Mouse (Mus musculus) myocyte (in vitro differentiated cells): ENCODE results near the gene Ptprm.

ENCODE experiments used
- CEBPB ChIP-seq: IDR thresholded peaks from 2 replicates; pipeline ENCODE4 v1.6.1; 2011; ENCODE audit warnings: mild to moderate bottlenecking, moderate library complexity; ENCODE audit not compliant: poor library complexity, insufficient read depth, severe bottlenecking
- MYOG ChIP-seq, 3 experiments: IDR thresholded peaks; one replicate each; pipeline ENCODE4 v1.6.1; 2011; ENCODE audit warnings: control low read depth in 2 of 3, low read depth in 2 of 3, mild to moderate bottlenecking in 2 of 3; ENCODE audit not compliant: insufficient read length in 2 of 3, control insufficient read depth in 1 of 3, insufficient read depth in 1 of 3
- POLR2AphosphoS2 ChIP-seq: IDR thresholded peaks from one replicate; pipeline ENCODE4 v1.6.1; 2011; ENCODE audit warnings: low read depth, control low read depth; ENCODE audit not compliant: insufficient read length
- SRF ChIP-seq: IDR thresholded peaks from one replicate; pipeline ENCODE4 v1.6.1; 2011; ENCODE audit warnings: low read depth; ENCODE audit not compliant: control insufficient read depth, insufficient read length
- USF1 ChIP-seq: IDR thresholded peaks from one replicate; pipeline ENCODE4 v1.6.1; 2011; ENCODE audit warnings: low read depth, mild to moderate bottlenecking, control low read depth, moderate library complexity

DNA sequence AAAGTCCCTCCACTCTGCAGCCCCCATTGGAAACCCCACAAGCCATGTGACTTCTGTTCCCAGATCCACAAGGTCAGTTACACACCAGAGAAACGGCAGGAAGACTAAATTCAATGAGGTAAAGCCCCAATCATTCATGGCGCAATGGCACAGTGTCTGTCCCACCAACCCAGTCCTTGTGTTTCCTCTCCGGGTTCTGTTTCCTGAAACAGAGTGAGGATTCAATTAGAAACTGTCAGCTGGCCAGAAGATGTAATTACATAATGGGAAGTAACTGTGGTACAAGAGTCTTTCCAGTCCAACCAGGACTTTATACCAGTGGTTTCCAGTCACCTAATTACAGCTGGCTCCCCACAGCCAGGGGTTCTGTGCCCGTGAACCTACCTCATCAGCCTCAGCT, 24.8 kb downstream of the Ptprm start:
- TF ChIP-seq CEBPB (no peak), MYOG (IDR thresholded peaks at IDR 0.05; ENCODE audit: control insufficient read depth in 1 of 3, insufficient read depth in 1 of 3, insufficient read length in 2 of 3, low read depth in 2 of 3) (no peak), USF1 (no peak), SRF (no peak), POLR2AphosphoS2 (no peak)
